Mouse (Mus musculus): ENCODE results near the gene Atf6. TPM values are rescaled to one million over a fixed set of nuclear protein-coding genes. Genes with fewer than 3 reads are reported as not detected.

The Atf6 gene
- total RNA-seq, 1 experiment from 2014 or later = 47.7 TPM

DNA sequence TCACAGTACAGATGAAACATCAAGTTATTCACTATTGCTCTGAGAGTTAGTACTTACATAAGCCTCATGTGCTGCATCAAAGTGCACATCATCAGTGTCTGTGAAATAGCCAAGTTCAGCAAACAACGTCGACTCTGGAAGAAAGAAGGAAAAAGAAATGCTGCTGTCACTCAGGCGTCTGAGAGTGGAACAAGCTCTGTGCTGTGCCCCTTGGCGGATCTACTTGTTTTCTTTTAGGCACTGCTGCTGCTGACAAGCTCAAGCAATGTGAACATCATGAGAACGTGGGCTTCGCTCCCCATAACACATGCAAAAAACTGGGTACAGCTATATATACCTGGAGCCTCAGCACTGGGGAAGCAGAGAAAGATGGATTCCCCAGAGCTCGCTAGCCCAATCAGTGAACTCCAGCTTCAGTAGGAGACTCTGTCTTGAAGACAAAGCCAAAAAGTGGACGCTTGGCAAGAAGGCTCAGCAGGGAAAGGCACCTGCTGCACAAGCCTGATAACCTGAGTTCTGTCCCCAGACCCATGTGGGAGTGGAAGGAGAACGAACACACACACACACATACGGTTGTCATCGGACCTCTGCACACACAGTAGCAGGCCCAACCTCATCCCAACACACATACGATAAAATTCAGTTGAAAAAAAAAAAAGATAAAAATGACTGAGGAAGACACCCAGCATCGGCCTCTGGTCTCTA, 12.4 kb downstream of the Atf6 start:
- ATAC-seq (ENCODE audit: extremely low read depth, insufficient number of reproducible peaks, low FRiP score, poor library complexity, severe bottlenecking) = no peak

GRCm38 (mm10) chr1:170853604-170854003, 14.0 kb downstream of the Atf6 start:
- ATAC-seq (ENCODE audit: extremely low read depth, insufficient number of reproducible peaks, low FRiP score, poor library complexity, severe bottlenecking) = peak; percentile 94

DNA sequence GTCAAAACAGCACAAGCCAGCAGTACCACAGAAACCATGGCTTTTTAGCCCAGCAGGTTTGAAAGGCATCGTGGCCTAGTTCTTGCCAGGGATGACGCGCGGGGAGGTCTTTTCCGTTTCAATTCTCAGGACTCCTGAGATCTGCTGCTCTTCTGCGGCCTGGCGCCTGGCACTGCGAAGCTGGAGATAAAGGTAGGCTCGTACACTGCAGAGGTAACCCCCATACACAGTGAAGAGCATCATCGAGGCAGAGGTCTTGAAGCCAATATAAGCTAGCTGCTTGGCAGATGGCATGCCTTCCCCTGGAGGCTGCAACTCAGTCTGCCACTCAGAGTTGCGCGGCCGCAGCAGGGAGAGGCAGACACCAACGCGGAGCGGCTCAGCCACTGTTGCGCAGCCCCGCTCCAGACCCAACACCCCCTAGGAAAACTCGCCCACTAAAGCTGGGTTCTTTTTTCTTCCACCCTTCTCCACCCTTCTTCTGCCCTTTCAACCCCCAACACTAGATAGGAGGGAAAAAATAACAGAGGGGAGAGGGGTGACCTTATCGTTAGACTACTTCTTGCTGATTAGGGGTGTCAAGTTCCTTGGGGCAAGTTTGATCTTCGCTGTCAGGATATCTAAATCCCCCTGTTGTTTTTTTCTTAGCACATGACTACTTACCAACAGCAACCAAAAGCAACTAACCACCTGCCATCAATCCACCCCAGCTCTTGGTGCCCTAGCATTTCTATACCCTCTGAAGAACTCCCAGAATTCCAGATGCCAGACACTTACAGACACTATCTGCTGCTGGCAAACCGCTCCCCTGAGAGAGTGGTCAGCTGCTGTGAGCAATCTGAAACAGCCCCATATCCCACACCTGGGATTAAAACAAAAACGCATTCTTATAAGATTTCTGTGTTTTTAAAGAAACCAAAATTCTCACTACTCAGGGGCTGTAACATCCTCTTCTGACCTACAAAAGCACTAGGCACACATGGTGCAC, 16.6 kb downstream of the Atf6 start:
- no peak for ATAC-seq (ENCODE audit: extremely low read depth, insufficient number of reproducible peaks, low FRiP score, poor library complexity, severe bottlenecking)

GRCm38 (mm10) chr1:170850007-170850406, 17.6 kb downstream of the Atf6 start:
- ATAC-seq (ENCODE audit: extremely low read depth, insufficient number of reproducible peaks, low FRiP score, poor library complexity, severe bottlenecking) = no peak

DNA sequence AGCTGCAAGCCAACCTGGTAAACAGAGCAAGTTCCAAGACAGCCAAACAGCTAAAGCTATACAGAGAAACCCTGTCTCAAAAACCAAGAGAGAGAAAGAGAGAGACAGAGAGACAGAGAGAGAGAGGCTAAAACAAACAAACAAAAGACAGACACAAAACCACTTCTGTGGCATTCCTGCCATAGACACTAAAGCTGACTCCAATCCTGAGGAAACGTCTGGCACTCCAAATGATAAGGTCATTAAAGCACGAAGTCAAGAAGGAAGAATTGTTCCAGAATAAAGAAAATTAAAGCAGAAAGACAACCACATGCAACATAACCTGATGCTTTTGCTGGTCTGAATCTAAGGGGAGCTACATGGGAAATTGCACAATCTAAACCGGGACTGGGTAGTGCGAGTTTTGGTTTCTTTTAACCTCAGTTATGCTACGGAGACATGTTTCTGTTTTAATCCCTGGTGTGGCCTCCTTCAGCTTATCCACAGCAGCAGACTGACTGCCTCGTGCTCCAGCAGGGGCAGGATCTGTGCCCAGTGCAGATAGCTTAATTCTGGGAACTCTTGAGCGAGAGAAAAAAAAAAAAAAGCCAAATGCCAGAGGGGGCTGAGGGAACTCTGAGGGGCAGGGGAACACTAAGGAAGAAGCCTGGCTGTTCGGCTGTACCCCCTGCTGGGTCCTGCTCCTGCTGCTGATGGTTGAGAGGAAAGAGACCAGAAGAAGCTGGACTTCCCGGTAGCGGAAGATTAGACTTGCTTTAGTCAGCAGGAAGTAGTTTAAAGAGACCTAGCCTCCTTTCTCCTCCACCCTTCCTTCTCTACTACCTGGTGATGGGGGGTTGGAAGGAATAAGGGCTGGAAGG, 21.9 kb downstream of the Atf6 start:
- no peak for ATAC-seq (ENCODE audit: extremely low read depth, insufficient number of reproducible peaks, low FRiP score, poor library complexity, severe bottlenecking)

GRCm38 (mm10) chr1:170844380-170844779, 23.2 kb downstream of the Atf6 start:
- peak; percentile 67; the same call in 1 of the 2 replicates for ATAC-seq (ENCODE audit: extremely low read depth, insufficient number of reproducible peaks, low FRiP score, poor library complexity, severe bottlenecking)

- ATAC-seq (ENCODE audit: extremely low read depth, insufficient number of reproducible peaks, low FRiP score, poor library complexity, severe bottlenecking) = 0 out of 2 replicates have a peak, but pooled peaks have one; percentile 16
Observed at GRCm38 (mm10) chr1:170839685-170840084, 27.9 kb downstream of the Atf6 start.

- ATAC-seq (ENCODE audit: extremely low read depth, insufficient number of reproducible peaks, low FRiP score, poor library complexity, severe bottlenecking) = no peak
Observed at GRCm38 (mm10) chr1:170834756-170835155, 32.8 kb downstream of the Atf6 start.

GRCm38 (mm10) chr1:170829781-170830180, 37.8 kb downstream of the Atf6 start:
- ATAC-seq (ENCODE audit: extremely low read depth, insufficient number of reproducible peaks, low FRiP score, poor library complexity, severe bottlenecking) = no peak

DNA sequence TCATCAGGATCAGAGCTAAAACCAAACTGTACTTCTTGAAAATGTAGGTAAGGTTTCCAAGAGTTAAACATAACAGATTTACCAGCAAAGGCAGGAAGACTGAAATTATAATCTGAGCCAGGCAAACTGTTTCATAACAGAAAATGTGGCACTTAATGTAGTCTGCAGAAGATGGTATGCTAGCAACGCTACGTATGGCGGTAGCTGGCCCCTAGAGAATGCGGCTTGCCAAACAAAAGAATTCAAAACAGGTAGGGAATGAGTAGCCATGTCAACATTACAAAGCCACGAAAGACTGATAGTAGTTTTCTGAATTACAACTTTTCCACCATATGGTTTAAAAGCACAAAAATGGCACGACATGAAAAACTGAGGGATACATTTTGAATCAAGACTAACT, 38.2 kb downstream of the Atf6 start:
- ATAC-seq (ENCODE audit: extremely low read depth, insufficient number of reproducible peaks, low FRiP score, poor library complexity, severe bottlenecking) = no peak

GRCm38 (mm10) chr1:170820103-170820814, 47.3 kb downstream of the Atf6 start:
- ATAC-seq (ENCODE audit: extremely low read depth, insufficient number of reproducible peaks, low FRiP score, poor library complexity, severe bottlenecking) = no peak

- no peak for ATAC-seq (ENCODE audit: extremely low read depth, insufficient number of reproducible peaks, low FRiP score, poor library complexity, severe bottlenecking)
Observed at GRCm38 (mm10) chr1:170815287-170816004, 52.1 kb downstream of the Atf6 start.

- ATAC-seq (ENCODE audit: extremely low read depth, insufficient number of reproducible peaks, low FRiP score, poor library complexity, severe bottlenecking) = no peak
Observed at GRCm38 (mm10) chr1:170812822-170813221, 54.7 kb downstream of the Atf6 start.

DNA sequence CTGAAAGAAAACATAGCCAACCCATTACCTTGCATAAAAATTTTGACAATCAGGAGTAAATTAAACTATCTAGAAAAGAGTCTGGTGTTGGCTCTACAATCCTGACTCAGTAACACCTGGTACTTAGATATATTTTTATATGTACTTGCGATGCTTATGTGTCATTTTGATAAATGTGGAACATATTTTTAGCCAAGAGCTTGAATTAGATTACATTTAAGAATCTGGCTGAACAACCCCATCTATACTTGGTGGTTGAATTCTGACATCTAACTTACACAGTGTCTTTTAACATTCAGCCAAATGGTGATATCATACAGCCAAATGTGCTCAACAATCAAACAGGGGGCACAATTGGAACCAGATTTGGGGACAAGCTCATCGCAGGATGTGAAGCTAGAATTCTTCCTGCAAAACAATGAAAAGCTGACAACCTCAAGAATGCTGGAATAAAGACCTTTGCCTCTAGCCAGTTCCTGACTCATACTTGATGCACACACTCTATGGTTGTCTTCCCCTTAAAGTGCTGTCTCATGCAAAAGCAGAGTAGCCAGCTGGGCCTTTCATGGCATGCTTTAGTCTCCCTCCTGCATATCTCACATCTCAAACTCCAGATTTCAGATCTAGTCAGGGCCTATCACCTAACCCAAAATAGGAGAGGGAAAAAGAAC, 59.8 kb downstream of the Atf6 start:
- ATAC-seq (ENCODE audit: extremely low read depth, insufficient number of reproducible peaks, low FRiP score, poor library complexity, severe bottlenecking) = no peak

DNA sequence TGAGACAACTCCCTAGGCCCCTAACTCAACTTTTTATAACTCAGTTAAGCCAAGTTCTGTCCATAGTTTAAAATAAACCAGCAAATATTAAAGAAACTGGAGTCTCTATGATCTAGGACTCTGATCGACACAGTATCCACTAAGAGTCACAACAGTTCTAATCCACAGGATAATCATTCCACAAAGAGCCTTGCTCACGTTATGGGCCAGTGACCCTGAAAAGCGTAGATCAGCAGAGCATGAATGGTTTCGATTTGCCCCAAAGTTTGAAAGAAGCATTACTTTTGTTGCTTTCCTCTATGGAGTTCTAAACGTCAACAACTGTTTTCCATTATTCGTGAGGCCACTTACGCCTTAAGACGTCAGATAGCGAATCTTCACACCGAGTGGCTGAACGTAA, 62.9 kb downstream of the Atf6 start:
- no peak for ATAC-seq (ENCODE audit: extremely low read depth, insufficient number of reproducible peaks, low FRiP score, poor library complexity, severe bottlenecking)

GRCm38 (mm10) chr1:170802669-170803068, 64.9 kb downstream of the Atf6 start:
- ATAC-seq (ENCODE audit: extremely low read depth, insufficient number of reproducible peaks, low FRiP score, poor library complexity, severe bottlenecking) = no peak

- no peak for ATAC-seq (ENCODE audit: extremely low read depth, insufficient number of reproducible peaks, low FRiP score, poor library complexity, severe bottlenecking)
Observed at GRCm38 (mm10) chr1:170800694-170801093, 66.9 kb downstream of the Atf6 start.
